Mouse (Mus musculus) E14TG2a.4 (cell line): ENCODE measurements at regions not wholly inside any gene's neighbourhood (a gene's known extent, or its start where the extent isn't known, plus 50 kb on each side); places are given as distances from the start of the nearest gene placed in this dataset.

Experiments
- CTCF ChIP-seq: conservative IDR thresholded peaks from 2 replicates; pipeline ENCODE4 v1.5.1; 2014; ENCODE audit warnings: low read length
- NANOG ChIP-seq: IDR thresholded peaks from 2 replicates; pipeline ENCODE4 v1.6.1; 2014; ENCODE audit warnings: borderline replicate concordance, low read length, mixed read lengths
- POU5F1 ChIP-seq: IDR thresholded peaks from 2 replicates; pipeline ENCODE4 v1.6.1; 2014; ENCODE audit warnings: low read length, borderline replicate concordance

- TF ChIP-seq CTCF (0 out of 2 replicates have a peak, but pooled peaks have one; percentile 27), POU5F1 (no peak), NANOG (no peak)
Observed at GRCm38 (mm10) chr8:83829851-83830250, 70.1 kb upstream of the Adgrl1 start.
